Mouse (Mus musculus): ENCODE data around the gene Dgkg. TPM values are rescaled to one million over a fixed set of nuclear protein-coding genes. Genes with fewer than 3 reads are reported as not detected.

Gene Dgkg
- total and polyA plus RNA-seq, 2 experiments from 2014 or later: 6.1 to 12.5 TPM

- H3K9me3 ChIP-seq (ENCODE audit: low read length): no peaks in the 10 kb centered on the region
- no peaks in the 10 kb centered on the region for H3K36me3 ChIP-seq (ENCODE audit: insufficient read depth, low read length)
- no peak overlapping the region for H3K27ac ChIP-seq
- DNase-seq (ENCODE audit: low spot score) (no peak), ATAC-seq (no peak)
- H3K9ac ChIP-seq (replicated peaks; ENCODE audit: low read length): no peak overlapping the region
- no peaks in the 10 kb centered on the region for H3K4me1 ChIP-seq (ENCODE audit: insufficient read depth, low read length)
- 34% methylated on average over 2 of the region's 2 CpGs for WGBS
- no peak for TF ChIP-seq CTCF (IDR thresholded peaks at IDR 0.05; ENCODE audit: low read depth)
- 0 out of 2 replicates have a peak, but pooled peaks cover 3% of the 10 kb centered on the region for H3K27me3 ChIP-seq (ENCODE audit: insufficient read depth, low read length)
- no peak overlapping the region for H3K4me2 ChIP-seq (ENCODE audit: low read depth, low read length)
- H3K4me3 ChIP-seq (ENCODE audit: low read length): no peak overlapping the region
These were observed 6.1 kb upstream of the Dgkg start for GRCm38 (mm10) chr16:22663136-22663535.

- H3K27ac ChIP-seq: no peak overlapping the region
- WGBS: 50% methylated on average over 5 of the region's 5 CpGs
- H3K9ac ChIP-seq (replicated peaks; ENCODE audit: low read length): no peak overlapping the region
- no peaks in the 10 kb centered on the region for H3K36me3 ChIP-seq (ENCODE audit: insufficient read depth, low read length)
- 0 out of 2 replicates have a peak, but pooled peaks cover 8% of the 10 kb centered on the region for H3K27me3 ChIP-seq (ENCODE audit: insufficient read depth, low read length)
- no peaks in the 10 kb centered on the region for H3K4me1 ChIP-seq (ENCODE audit: insufficient read depth, low read length)
- no peak for ATAC-seq
- H3K4me2 ChIP-seq (ENCODE audit: low read depth, low read length): no peak overlapping the region
- H3K9me3 ChIP-seq (ENCODE audit: low read length): no peaks in the 10 kb centered on the region
- peak; percentile 11 for DNase-seq (ENCODE audit: low spot score)
- no peak overlapping the region for H3K4me3 ChIP-seq (ENCODE audit: low read length)
- TF ChIP-seq CTCF (IDR thresholded peaks at IDR 0.05; ENCODE audit: low read depth): no peak
These were observed 4.1 kb upstream of the Dgkg start for GRCm38 (mm10) chr16:22661076-22661475.

GRCm38 (mm10) chr16:22657874-22658789 lies 1.1 kb upstream of the Dgkg start:
- Histone ChIP-seq H3K4me2 (ENCODE audit: low read depth, low read length) (no peak overlapping the region), H3K4me3 (ENCODE audit: low read length) (no peak overlapping the region), H3K9me3 (ENCODE audit: low read length) (no peaks in the 10 kb centered on the region), H3K4me1 (ENCODE audit: insufficient read depth, low read length) (no peaks in the 10 kb centered on the region), H3K27ac (no peak overlapping the region), H3K27me3 (ENCODE audit: insufficient read depth, low read length) (0 out of 2 replicates have a peak, but pooled peaks cover 12% of the 10 kb centered on the region), H3K9ac (replicated peaks; ENCODE audit: low read length) (no peak overlapping the region), H3K36me3 (ENCODE audit: insufficient read depth, low read length) (no peaks in the 10 kb centered on the region)
- WGBS: 63% methylated on average over 16 of the region's 16 CpGs
- ATAC-seq (no peak), DNase-seq (ENCODE audit: low spot score) (no peak)
- no peak for TF ChIP-seq CTCF (IDR thresholded peaks at IDR 0.05; ENCODE audit: low read depth)

DNA sequence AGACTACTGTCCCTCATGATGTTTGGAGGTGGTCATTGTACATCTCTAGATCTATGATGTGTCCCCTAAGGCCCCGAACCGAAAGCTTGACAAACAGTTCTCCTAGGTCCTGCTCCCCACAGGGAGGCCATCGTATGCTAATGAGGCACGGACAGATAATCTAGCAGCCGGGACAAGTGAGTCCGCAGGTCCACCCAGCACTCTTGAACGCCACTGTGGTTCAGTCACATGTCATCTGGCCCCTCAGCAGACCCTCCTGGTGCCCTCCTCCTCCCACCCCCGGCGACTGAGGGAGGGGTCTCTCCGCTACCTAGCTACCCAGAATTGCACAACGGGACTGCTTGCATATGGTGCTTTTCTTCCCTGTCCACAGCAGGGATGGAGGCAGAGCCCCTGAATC lies 1.2 kb downstream of the Dgkg start:
- no peaks in the 10 kb centered on the region for H3K9me3 ChIP-seq (ENCODE audit: low read length)
- 0 out of 2 replicates have a peak, but pooled peaks cover 12% of the 10 kb centered on the region for H3K27me3 ChIP-seq (ENCODE audit: insufficient read depth, low read length)
- H3K4me2 ChIP-seq (ENCODE audit: low read depth, low read length): peak overlapping the region; percentile 74
- H3K4me3 ChIP-seq (ENCODE audit: low read length): peak overlapping the region; percentile 58
- no peak for ATAC-seq
- H3K9ac ChIP-seq (replicated peaks; ENCODE audit: low read length): no peak overlapping the region; the same call in 1 of the 2 replicates
- 7% methylated on average over 11 of the region's 11 CpGs for WGBS
- H3K4me1 ChIP-seq (ENCODE audit: insufficient read depth, low read length): no peaks in the 10 kb centered on the region
- DNase-seq (ENCODE audit: low spot score): no peak
- no peak overlapping the region for H3K27ac ChIP-seq
- TF ChIP-seq CTCF (IDR thresholded peaks at IDR 0.05; ENCODE audit: low read depth): no peak
- H3K36me3 ChIP-seq (ENCODE audit: insufficient read depth, low read length): no peaks in the 10 kb centered on the region

DNA sequence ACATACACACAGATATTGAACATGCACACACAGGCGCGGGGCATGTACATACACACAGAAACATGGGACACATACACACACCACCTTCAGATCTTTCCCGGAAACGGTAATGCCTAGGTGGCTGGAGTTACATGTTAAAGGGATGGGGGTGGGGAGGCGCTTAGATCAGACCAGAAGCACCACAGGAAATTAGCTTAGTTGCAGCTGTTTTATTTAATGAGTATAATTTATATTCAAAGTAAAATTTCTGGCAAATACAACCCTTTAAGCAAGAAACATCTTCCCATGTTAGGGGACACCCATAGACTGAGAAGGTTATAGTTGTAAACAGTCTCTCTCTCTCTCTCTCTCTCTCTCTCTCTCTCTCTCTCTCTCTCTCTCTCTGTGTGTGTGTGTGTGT lies 1.8 kb downstream of the Dgkg start:
- Histone ChIP-seq H3K36me3 (ENCODE audit: insufficient read depth, low read length) (no peaks in the 10 kb centered on the region), H3K4me2 (ENCODE audit: low read depth, low read length) (peak overlapping the region; percentile 74), H3K9ac (replicated peaks; ENCODE audit: low read length) (no peak overlapping the region), H3K27me3 (ENCODE audit: insufficient read depth, low read length) (0 out of 2 replicates have a peak, but pooled peaks cover 12% of the 10 kb centered on the region), H3K4me3 (ENCODE audit: low read length) (no peak overlapping the region), H3K27ac (no peak overlapping the region), H3K4me1 (ENCODE audit: insufficient read depth, low read length) (no peaks in the 10 kb centered on the region), H3K9me3 (ENCODE audit: low read length) (no peaks in the 10 kb centered on the region)
- no peak for ATAC-seq
- no peak for TF ChIP-seq CTCF (IDR thresholded peaks at IDR 0.05; ENCODE audit: low read depth)
- no peak for DNase-seq (ENCODE audit: low spot score)
- 77% methylated on average over 5 of the region's 5 CpGs for WGBS

- Histone ChIP-seq H3K9me3 (ENCODE audit: low read length) (no peaks in the 10 kb centered on the region), H3K4me2 (ENCODE audit: low read depth, low read length) (0 out of 2 replicates have a peak overlapping the region, but pooled peaks have one; percentile 74), H3K4me3 (ENCODE audit: low read length) (no peak overlapping the region), H3K36me3 (ENCODE audit: insufficient read depth, low read length) (no peaks in the 10 kb centered on the region), H3K27me3 (ENCODE audit: insufficient read depth, low read length) (0 out of 2 replicates have a peak, but pooled peaks cover 11% of the 10 kb centered on the region), H3K4me1 (ENCODE audit: insufficient read depth, low read length) (no peaks in the 10 kb centered on the region), H3K9ac (replicated peaks; ENCODE audit: low read length) (no peak overlapping the region), H3K27ac (no peak overlapping the region)
- no peak for DNase-seq (ENCODE audit: low spot score)
- ATAC-seq: no peak
- 57% methylated on average over 2 of the region's 2 CpGs for WGBS
- TF ChIP-seq CTCF (IDR thresholded peaks at IDR 0.05; ENCODE audit: low read depth): no peak
These were observed 2.6 kb downstream of the Dgkg start for GRCm38 (mm10) chr16:22654477-22654835.

All from hindbrain, postnatal 0 days (tissue).